Mouse (Mus musculus): ENCODE measurements at regions not wholly inside any gene's neighbourhood (a gene's known extent, or its start where the extent isn't known, plus 50 kb on each side); places are given as distances from the start of the nearest gene placed in this dataset.

DNA sequence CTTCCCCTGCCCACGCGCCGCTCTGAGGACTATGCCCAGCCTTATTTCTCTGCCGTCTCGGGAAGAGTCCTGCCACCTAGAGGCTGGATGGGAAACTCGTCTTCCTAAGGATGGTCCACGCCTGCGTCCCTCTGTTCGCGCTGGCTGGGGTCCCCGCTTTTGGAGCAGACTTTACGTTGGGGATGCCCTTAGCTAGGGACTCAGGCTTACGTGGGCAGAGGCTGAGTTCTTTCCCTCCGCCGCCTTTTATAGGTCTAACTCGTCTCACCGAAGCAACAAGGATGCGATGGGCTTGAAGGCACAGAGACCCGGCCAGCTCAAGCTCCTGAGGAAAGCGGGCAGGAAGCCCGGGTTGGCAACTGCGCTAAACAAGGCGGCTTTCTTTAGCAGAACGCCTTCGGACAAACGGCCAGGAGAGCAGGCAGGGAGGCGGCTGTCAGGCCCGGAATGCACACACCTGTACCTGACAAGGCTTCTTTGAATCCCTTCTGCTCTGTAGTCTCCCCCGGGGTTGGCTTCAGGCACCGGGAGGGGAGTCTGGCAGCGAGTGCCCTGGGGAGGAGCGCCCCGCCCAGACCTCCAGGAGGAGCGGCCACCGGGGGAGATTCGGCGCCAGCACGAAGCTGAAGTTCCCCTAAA, 56.6 kb downstream of the Foxi3 start:
- TF ChIP-seq CTCF (IDR thresholded peaks at IDR 0.05; ENCODE audit: borderline replicate concordance, extremely low read depth, insufficient read depth, insufficient read length) (peak; percentile 87), POLR2A (IDR thresholded peaks at IDR 0.05; ENCODE audit: borderline replicate concordance, extremely low read depth, insufficient read depth, insufficient read length, poor library complexity, severe bottlenecking) (no peak)
